ENCODE assay signal across 18 mouse cellular contexts in the genomic region with DNA sequence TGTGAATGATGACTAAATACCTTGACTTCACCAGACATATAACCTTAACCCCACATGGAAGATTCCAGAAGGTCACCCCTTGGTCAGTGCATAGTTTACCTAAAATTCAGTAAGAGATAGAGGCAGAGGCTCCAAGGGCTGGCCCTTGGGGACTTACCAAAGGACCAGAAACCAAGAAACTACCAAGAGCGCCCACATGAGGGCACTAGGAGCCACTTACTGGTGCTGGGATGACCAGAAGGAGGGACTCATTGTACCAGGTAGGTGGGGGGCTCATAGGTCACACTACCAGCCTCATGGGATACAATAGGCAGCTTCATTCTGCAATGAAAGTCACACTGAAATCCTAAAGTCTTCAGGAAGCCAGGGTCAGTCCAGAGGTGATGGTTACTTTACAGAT.
"Had no signal": no experiment of that assay in that cellular context is flagged by ENCODE, and none has a peak within 500 bp of the region (broad histone marks: within the 10 kb centered on the region; RNA-seq: fewer than 3 reads in every experiment).

No protein-coding gene starts in this region.

- H3K27ac ChIP-seq: limb, embryonic 12.5 days; limb, embryonic 15.5 days; liver, embryonic 14.5 days; macrophage; midbrain, embryonic 10.5 days; neural tube, embryonic 12.5 days; neural tube, embryonic 15.5 days; stomach, postnatal 0 days had no signal

- DNase-seq: kidney, adult 18-20 months; kidney, adult 9 months; kidney, postnatal 14 days; left cerebral cortex, postnatal 4 days; liver, postnatal 0 days; midbrain, embryonic 14.5 days; right cerebral cortex, postnatal 4 days; thymus, adult 2 months; thymus, postnatal 14 days; thymus, postnatal 4 days had no signal

- H3K4me3 ChIP-seq: limb, embryonic 12.5 days; limb, embryonic 15.5 days; midbrain, embryonic 10.5 days; neural tube, embryonic 12.5 days; neural tube, embryonic 15.5 days had no signal

- H3K4me1 ChIP-seq: limb, embryonic 12.5 days; limb, embryonic 15.5 days; neural tube, embryonic 12.5 days had no signal
